Mouse (Mus musculus): Measurements from ENCODE around the gene Cdk2ap2.

GRCm38 (mm10) chr19:4097441-4097825 lies 451 bp downstream of the Cdk2ap2 start:
- no peak for TF ChIP-seq POLR2A (IDR thresholded peaks at IDR 0.05; ENCODE audit: borderline replicate concordance, control insufficient read depth, low read depth, low read length)
- no peak for TF ChIP-seq CTCF (IDR thresholded peaks at IDR 0.05; ENCODE audit: control insufficient read depth, insufficient read depth, low read length)

Data from bone marrow, adult 2 months (tissue).